Mouse (Mus musculus) megakaryocyte, adult 5-6 weeks (primary cell): ENCODE results near the gene Btbd9. TPM values are rescaled to one million over a fixed set of nuclear protein-coding genes. Genes with fewer than 3 reads are reported as not detected.

ENCODE experiments used
- ATAC-seq: 2 replicates; pipeline ENCODE4 v1.8.0; 2016; ENCODE audit warnings: mild to moderate bottlenecking, inconsistent platforms; ENCODE audit not compliant: poor library complexity, severe bottlenecking
- total RNA-seq, 2 experiments: library from RNA; stranded (forward) in 1 of 2; stranded (reverse) in 1 of 2; fragments of 153-499, 151-499 nt in 1 of 2; fragments of 221-1000, 200-1000 nt in 1 of 2; gene quantifications; 2 replicates each; pipeline versions ENCODE4 v1.2.3 to v1.2.4; 2015 to 2017

Gene Btbd9
- total RNA-seq, 2 experiments from 2014 or later = 15.5 to 21.0 TPM

DNA sequence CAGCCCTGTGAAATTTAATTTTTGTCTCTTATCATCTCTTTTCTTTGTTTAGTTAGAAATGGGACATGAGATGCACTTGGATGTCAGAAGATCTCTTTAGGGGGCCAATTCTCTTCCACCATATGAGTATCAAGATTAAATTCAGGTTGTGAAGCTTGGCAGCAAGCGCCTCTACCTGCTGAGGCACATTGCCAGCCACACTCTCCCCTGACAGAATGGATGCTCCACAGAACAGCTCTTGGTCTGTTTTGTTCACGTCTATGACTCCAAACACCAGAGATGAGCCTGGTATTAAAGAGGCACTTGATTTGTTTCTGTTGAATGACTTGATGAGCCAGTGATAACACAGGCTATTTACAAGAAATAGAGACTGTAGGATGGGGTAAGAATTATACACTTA lies 13.5 kb downstream of the Btbd9 start:
- no peak for ATAC-seq

DNA sequence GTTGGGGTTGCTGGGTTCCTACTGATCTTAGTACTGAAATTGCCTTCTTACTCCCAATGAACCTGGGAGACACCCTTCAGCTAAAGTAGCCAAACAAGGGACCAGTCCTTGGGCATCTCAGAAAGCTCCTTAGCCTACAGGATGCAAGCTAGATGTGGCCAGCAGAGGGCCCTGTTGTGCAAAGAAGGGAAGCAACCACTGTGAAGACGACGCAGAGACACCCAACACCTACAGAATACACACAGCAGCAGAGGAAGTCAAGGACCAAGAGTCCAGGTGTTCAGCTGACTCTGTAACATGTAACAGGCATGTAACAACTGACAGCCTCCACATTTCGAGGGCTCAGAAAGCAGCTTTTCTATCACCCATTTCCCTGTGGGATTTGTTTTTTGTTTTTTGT lies 16.8 kb downstream of the Btbd9 start:
- peak; percentile 85 for ATAC-seq

- ATAC-seq = no peak
These were observed 17.7 kb downstream of the Btbd9 start for GRCm38 (mm10) chr17:30558623-30559022.

DNA sequence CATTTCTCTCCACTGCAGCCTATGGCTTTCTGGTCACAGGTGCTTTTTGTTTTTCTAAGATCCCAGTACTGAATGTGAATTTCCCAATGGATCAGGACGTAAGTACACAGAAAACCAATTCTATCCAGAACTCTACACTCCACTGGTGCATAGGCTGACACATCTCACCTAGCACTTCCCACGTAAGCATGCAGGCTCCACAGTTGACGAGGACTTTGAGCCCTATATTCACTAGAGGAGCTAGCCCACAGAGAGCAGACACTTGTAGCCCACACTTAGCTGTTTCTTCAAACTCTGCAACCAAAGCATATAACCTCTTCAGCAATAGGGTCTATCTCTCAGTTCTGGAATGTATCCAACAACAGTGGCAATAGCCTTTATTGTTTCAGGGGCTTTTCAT lies 19.8 kb downstream of the Btbd9 start:
- no peak for ATAC-seq

GRCm38 (mm10) chr17:30553027-30553937 lies 23.0 kb downstream of the Btbd9 start:
- no peak for ATAC-seq

GRCm38 (mm10) chr17:30550774-30551107 lies 25.5 kb downstream of the Btbd9 start:
- ATAC-seq = no peak

DNA sequence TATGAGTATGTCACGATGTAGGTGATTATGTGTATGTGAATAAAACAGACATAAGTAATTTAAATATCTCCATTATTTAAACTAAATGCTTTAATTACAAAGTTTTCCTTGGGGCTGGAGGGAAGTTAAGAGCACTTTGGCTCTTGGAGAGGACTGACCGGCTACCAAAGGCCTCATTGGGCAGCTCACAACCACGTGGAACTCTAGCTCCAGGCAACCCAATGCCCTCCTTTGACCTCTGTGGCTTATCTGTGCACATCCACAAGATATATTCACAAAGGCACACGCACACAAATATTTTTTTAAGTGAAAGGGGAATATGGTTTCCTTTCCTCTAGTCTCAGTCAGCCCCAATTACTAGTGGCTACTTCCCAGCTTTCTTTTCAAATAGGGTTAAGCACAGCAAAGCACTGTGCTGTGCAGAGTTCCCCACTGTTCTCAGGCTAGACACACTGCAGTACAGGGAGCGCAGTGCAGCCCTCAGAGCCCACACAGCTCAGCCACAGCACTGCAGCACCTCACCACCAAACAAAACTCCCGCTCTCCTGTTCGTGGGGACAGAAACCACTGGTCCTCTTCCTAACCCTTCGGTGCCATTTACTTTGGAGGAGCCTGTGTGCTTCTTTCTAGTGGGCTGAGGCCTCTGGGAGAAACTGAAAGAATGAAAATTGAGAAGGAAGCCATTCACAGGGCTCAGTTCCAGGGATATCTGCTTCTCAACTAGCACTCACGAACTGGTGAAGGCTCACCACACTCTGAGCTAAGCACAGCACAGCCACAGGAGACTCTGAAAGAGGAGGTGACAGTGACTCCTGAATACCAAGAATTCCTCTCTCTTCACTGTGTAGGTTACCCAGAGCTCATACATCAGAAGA lies 26.2 kb downstream of the Btbd9 start:
- no peak for ATAC-seq

DNA sequence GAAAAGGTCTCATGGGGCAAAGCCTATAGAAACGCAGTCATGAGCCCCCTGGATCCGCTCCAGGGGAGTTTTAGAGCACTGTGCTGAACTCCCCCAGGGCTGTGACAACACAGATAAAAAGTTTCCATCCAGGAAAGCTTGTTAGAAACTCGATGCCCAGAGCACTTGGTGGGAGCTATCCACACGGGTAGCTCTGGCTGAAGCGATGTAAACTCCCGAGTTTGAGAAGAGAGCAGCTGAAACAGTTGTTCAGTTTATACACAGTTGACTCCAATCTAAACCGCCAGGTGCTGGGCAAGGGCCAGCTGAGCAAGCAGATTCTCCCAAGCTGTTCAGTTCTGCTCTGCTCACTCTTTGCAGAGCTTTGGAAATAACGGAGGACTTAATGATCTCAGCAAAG lies 37.2 kb downstream of the Btbd9 start:
- ATAC-seq = no peak

- ATAC-seq = no peak
These were observed 39.6 kb downstream of the Btbd9 start for GRCm38 (mm10) chr17:30536651-30537050.

GRCm38 (mm10) chr17:30533098-30533497 lies 43.2 kb downstream of the Btbd9 start:
- no peak for ATAC-seq

DNA sequence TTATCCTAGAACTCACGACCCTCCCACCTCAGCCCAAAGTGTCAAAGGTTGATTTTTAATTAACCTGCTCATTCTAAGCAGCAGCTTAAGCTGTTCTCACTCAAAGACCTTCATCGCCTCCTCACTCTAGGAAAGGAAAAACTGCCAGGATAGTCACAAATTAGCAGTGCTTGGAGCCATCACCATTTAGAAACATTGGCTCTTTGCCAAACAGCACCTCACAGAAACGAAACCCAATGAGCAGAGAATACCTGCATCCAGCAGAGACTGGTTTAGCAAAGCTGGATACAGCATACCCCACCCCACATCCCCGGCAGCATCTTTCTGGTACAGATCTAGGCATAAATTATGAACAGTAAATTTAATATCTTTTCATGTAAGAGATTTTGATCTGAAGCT lies 45.7 kb downstream of the Btbd9 start:
- ATAC-seq = no peak

DNA sequence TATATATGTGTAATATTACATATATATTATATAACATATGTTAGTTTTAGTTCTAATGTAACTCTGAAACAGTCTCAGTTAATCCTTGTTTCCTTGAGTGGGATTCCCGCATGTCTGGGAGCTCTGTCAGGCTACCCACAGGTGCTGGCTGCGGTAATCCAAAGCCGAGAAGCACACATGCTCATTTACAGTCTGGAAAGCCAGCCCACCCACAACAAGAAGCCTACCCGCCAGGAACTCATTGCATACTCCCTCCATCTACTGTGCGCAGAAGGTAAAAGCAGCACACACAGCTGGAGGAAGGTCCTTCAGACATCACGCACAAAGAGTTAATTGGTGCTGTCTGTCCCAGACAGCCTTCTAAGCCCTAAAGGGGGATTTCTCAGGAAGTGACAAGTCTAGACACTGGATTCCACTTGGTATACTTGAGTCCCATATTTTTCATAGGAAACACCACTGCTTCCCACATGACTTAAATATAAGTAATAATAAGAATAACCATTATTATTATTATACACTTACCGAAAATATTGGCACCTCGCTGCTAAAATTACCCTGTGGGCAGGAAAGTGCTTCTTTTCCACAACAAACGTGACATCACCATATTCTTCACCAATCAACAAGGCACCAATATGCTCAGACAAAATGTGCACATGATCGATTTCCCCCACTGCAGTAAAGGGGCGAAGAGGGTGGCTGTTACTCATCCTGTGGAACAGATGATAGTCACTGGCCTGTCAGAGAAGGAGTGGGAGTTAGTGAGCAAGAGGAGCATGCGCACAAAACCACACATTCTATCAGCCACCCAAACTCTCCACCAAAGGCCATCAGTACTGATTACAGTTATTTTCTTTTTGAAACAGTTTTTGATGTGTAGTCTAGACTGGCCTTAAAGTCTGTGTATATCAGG lies 46.4 kb downstream of the Btbd9 start:
- ATAC-seq = no peak

- ATAC-seq = peak; percentile 47; the same call in 1 of the 2 replicates
These were observed 50.6 kb downstream of the Btbd9 start for GRCm38 (mm10) chr17:30525405-30526295.

- no peak for ATAC-seq
These were observed 51.8 kb downstream of the Btbd9 start for GRCm38 (mm10) chr17:30524451-30524850.

- no peak for ATAC-seq
These were observed 52.5 kb downstream of the Btbd9 start for GRCm38 (mm10) chr17:30523783-30524182.

DNA sequence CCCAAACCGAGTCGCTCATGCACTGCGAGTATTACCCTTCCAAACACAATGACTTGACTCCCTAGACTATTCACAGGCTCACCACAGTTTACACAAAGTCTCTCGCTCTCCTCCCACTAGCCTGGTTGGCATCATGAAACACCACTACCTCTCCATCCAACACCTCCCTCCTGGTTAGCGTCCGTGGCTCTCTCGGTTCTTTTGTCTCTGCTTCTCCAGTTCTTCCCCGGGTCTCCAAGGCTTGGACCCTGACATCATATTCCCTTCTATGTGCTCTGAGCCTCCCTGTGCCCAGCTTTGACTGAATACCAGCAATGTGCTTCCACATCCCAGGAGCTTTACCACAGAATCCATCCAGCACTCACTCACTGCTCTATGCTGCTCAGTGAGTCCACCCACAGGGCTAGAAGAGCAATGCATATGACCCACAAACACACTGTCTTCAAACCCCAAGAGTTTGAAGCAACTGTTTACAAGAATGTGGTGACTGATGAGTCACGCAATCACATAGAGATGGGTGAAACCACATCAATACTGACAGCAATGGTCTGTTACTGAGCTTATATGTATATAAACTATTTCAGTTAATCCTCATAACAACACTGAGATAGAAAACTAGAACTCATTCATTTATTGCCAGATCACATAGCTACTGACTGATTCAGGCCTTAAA lies 53.7 kb downstream of the Btbd9 start:
- no peak for ATAC-seq

DNA sequence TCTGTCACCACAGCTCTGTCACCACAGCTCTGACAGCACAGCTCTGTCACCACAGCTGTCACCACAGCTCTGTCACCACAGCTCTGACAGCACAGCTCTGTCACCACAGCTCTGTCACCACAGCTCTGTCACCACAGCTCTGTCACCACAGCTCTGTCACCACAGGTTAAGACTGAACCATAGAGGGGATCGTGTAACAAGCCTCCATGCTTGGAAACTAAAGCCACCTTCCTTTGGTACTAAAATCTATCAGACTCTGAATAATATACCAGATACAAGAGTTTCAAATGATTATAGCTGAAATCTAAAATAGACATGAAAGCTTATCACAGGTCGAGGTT lies 57.1 kb downstream of the Btbd9 start:
- 0 out of 2 replicates have a peak, but pooled peaks have one; percentile 30 for ATAC-seq

DNA sequence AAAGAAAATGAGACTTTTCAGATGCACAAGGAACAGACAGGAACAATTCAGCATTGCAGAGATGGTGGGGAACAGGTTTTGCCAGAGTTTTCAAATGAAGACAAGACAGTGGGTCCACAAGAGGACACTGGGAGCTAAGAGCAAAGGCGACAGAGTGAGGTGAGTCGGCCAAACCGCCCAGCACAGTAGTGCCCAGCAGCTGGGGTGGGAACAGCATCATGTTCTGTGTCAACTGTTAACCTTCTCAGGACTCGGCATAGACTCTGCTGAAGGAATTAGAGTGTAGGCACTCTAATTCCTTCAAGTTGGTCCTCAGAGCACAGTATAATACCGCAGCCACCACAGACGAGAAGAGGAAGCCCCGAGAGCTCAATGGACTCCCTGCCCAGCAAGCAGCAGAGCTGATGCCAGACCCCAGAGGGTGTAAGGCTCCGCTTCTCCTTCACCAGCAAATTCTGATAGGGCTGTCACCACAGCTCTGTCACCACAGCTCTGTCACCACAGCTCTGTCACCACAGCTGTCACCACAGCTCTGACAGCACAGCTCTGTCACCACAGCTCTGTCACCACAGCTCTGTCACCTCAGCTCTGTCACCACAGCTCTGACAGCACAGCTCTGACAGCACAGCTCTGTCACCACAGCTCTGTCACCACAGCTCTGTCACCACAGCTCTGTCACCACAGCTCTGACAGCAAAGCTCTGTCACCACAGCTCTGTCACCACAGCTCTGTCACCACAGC lies 57.7 kb downstream of the Btbd9 start:
- peak; percentile 75 for ATAC-seq
